Mouse (Mus musculus): Measurements from ENCODE around the gene Mxra8. TPM values are rescaled to one million over a fixed set of nuclear protein-coding genes. Genes with fewer than 3 reads are reported as not detected.
A peak's percentile ranks its signal among the peaks of the same experiment; 100 is the strongest.

Mxra8 gene
- polyA plus RNA-seq, 1 experiment from 2014 or later = 32.5 TPM

DNA sequence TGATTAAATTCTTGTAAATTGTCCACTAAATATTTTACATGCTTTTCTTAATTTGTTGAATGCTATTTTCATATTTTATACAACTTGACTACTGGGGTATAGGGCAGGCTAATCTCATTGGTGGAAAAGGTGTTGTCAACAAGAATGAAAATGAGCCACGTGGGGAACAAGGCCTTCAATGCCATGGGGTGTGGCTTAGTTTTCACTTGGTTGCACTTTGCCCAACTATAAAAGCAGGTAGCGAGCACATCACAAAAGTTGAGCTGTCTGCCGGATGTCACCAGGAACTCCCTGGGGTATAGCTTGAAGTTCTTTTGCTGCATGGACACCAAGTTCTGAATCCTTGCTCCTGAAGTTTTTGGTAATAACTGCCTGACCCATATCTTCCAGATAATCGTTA is 21.9 kb upstream of the Mxra8 start:
- H3K9ac ChIP-seq = no peak overlapping the region
- peaks cover 22% of the 10 kb centered on the region for H3K4me1 ChIP-seq (replicated peaks)
- H3K4me2 ChIP-seq = no peak overlapping the region
- 73% methylated on average over 4 of the region's 4 CpGs for WGBS
- H3K27me3 ChIP-seq = no peaks in the 10 kb centered on the region
- no peak overlapping the region for H3K4me3 ChIP-seq
- no peak for ATAC-seq (ENCODE audit: low FRiP score, low read depth)
- H3K27ac ChIP-seq (replicated peaks) = no peak overlapping the region
- no peaks in the 10 kb centered on the region for H3K9me3 ChIP-seq
- H3K36me3 ChIP-seq = peaks cover 74% of the 10 kb centered on the region

DNA sequence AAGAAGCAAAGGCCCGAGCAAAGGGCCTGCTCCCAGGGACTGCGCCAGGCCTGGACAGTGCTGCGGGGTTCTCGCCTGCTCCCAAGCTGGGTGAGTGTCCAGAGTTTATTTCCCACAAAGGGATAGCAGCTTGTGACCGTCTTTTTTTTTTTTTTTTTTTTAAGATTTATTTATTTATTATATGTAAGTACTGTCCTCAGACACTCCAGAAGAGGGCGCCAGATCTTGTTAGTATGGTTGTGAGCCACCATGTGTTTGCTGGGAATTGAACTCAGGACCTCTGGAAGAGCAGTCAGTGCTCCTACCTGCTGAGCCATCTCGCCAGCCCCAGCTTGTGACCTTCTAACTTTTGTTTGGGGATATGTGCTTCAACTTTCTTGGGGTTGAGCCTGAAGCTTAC is 18.5 kb upstream of the Mxra8 start:
- H3K4me2 ChIP-seq = no peak overlapping the region
- no peaks in the 10 kb centered on the region for H3K4me1 ChIP-seq (replicated peaks)
- no peak overlapping the region for H3K4me3 ChIP-seq
- H3K27me3 ChIP-seq = no peaks in the 10 kb centered on the region
- H3K36me3 ChIP-seq = peaks cover 94% of the 10 kb centered on the region
- 75% methylated on average over 7 of the region's 7 CpGs for WGBS
- H3K9me3 ChIP-seq = no peaks in the 10 kb centered on the region
- no peak for ATAC-seq (ENCODE audit: low FRiP score, low read depth)
- H3K27ac ChIP-seq (replicated peaks) = no peak overlapping the region
- no peak overlapping the region for H3K9ac ChIP-seq

DNA sequence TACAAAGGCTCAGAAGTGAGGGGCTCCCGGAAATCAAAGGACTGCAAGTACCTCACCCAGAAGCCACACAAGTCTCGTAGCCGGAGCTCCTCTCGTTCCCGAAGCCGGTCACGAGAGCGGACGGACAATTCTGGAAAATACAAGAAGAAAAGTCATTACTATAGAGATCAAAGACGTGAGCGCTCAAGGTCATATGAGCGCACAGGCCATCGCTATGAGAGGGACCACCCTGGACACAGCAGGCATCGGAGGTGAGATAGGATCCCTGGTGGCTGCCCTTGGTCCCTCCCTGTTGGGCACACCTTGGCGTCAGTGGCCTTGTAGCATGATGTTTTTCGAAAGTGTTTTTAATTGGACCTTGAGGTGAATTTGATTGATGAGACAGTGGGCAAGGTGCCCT is 16.0 kb upstream of the Mxra8 start:
- ATAC-seq (ENCODE audit: low FRiP score, low read depth) = no peak
- 95% methylated on average over 16 of the region's 16 CpGs for WGBS
- H3K4me1 ChIP-seq (replicated peaks) = no peaks in the 10 kb centered on the region

DNA sequence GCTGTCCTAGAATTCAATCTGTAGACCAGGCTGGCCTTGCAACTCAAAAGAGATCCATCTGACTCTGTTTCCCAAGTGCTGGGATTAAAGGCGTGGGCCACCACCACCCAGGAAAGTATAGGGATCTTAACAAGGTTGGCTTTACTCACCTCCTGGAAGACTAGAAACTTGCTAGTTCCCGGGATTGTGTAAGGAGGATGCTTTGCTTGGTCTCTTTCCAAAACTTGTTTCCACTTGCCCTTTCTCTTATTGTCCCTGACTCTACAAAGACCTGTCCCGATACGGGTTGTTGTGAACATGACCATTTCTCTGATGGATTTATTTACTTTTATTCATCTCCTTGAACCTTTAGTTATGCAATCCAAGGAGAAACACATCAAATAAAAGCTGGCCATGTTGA is 9.6 kb upstream of the Mxra8 start:
- no peak overlapping the region for H3K27ac ChIP-seq (replicated peaks)
- H3K4me3 ChIP-seq = no peak overlapping the region
- no peak overlapping the region for H3K9ac ChIP-seq
- 92% methylated on average over 4 of the region's 4 CpGs for WGBS
- H3K4me2 ChIP-seq = no peak overlapping the region
- no peaks in the 10 kb centered on the region for H3K9me3 ChIP-seq
- peaks cover 23% of the 10 kb centered on the region for H3K36me3 ChIP-seq
- no peak for ATAC-seq (ENCODE audit: low FRiP score, low read depth)
- no peaks in the 10 kb centered on the region for H3K27me3 ChIP-seq
- peaks cover 24% of the 10 kb centered on the region for H3K4me1 ChIP-seq (replicated peaks)

More for the DNA sequence above, 16.0 kb upstream of the Mxra8 start:
- no peaks in the 10 kb centered on the region for H3K27me3 ChIP-seq
- no peak overlapping the region for H3K4me3 ChIP-seq
- no peak overlapping the region for H3K4me2 ChIP-seq
- no peak overlapping the region for H3K9ac ChIP-seq
- no peak overlapping the region for H3K27ac ChIP-seq (replicated peaks)
- H3K9me3 ChIP-seq = no peaks in the 10 kb centered on the region
- H3K36me3 ChIP-seq = peaks cover 85% of the 10 kb centered on the region

DNA sequence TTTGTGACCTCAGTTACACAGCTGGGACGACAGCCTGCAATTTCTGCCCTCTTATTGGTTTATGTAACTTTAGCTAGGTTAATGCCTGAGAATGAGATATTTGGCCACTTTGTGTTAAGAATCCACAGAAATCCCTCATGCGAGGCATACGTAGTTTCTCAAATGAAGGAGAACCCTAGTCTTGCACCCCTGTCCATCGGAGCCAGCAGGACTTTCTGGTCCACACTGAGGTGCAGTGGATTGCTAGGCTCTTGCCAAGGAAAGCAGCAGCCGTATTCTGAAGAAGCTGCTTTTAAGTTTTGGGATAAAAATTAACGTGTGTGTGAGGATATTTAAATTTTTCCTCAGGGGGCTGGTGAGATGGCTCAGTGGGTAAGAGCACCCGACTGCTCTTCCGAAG is 8.9 kb upstream of the Mxra8 start:
- Histone ChIP-seq H3K4me3 (peak overlapping the region; percentile 85), H3K4me1 (replicated peaks) (peaks cover 24% of the 10 kb centered on the region), H3K9ac (no peak overlapping the region; the same call in 1 of the 2 replicates), H3K36me3 (peaks cover 16% of the 10 kb centered on the region), H3K27me3 (no peaks in the 10 kb centered on the region), H3K4me2 (peak overlapping the region; percentile 75), H3K9me3 (no peaks in the 10 kb centered on the region), H3K27ac (replicated peaks) (peak overlapping the region; percentile 92; the same call in 1 of the 2 replicates)
- no peak for ATAC-seq (ENCODE audit: low FRiP score, low read depth)
- WGBS = 58% methylated on average over 8 of the region's 8 CpGs

DNA sequence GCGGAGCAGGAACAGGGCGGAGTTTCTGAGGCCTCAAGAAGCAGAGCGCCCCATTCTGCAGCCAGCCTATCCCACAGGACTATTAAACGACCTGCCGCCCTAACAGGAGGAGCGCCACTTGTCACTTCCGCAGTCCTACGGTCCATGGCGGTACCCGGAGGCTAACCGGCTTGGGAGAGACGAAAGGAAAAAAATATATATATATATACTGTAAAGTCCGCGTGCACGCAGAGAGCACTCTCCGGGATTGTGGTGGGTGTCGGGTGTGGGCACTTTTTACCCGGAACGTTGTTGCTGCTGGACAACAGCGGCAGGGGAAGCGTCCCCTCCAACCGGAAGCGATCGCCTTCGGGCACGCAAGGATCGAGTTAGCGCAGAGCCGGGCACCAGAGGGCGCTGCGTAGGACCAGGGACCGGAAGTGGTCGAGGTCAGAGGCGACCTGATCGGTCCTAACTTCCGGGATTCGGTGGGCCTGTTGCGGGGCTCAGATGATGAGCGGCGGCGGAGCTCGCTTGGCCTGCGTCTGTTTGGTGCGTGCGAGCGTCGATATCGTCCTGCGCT is 8.2 kb upstream of the Mxra8 start, which contains the start of gene Aurkaip1:
Aurkaip1 (plus strand) TSS at position 68 of the 562 bp plus-strand sequence.
- ATAC-seq (ENCODE audit: low FRiP score, low read depth) = peak; percentile 94
- WGBS = under 1% methylated on average over 49 of the region's 49 CpGs

DNA sequence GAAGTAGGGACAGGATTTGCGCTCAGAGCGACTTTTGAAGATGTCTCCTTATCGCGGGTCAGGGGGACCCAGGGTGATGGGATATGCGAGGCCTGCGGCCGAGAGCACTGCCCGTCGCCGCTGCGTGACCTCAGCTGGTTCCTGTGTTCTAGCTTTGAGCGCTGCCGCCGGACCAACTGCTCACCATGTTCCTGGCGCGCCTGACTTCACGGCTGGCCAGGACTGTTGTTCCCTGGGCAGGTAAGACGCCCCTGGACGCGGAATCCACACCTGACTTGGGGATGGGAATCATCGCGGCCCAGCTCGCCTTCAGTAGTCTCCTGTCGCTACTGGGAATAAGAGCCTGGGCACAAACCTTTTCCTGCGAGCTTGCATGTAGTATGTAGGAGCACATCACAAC is 7.6 kb upstream of the Mxra8 start:
- Histone ChIP-seq H3K9me3 (no peaks in the 10 kb centered on the region), H3K27me3 (no peaks in the 10 kb centered on the region), H3K36me3 (peaks cover 10% of the 10 kb centered on the region), H3K27ac (replicated peaks) (peak overlapping the region; percentile 92), H3K4me2 (peak overlapping the region; percentile 75), H3K4me1 (replicated peaks) (peaks cover 24% of the 10 kb centered on the region), H3K9ac (peak overlapping the region; percentile 86), H3K4me3 (peak overlapping the region; percentile 85)
- 2% methylated on average over 25 of the region's 25 CpGs for WGBS
- ATAC-seq (ENCODE audit: low FRiP score, low read depth) = peak; percentile 47

More for the DNA sequence above, 8.2 kb upstream of the Mxra8 start, which contains the start of gene Aurkaip1:
- Histone ChIP-seq H3K9me3 (no peaks in the 10 kb centered on the region), H3K4me2 (peak within 1 kb of the TSS; percentile 75), H3K9ac (peak within 1 kb of the TSS; percentile 86), H3K36me3 (peaks cover 14% of the 10 kb centered on the region), H3K4me1 (replicated peaks) (peaks cover 24% of the 10 kb centered on the region), H3K4me3 (peak within 1 kb of the TSS; percentile 85), H3K27me3 (no peaks in the 10 kb centered on the region), H3K27ac (replicated peaks) (peak within 1 kb of the TSS; percentile 92)

DNA sequence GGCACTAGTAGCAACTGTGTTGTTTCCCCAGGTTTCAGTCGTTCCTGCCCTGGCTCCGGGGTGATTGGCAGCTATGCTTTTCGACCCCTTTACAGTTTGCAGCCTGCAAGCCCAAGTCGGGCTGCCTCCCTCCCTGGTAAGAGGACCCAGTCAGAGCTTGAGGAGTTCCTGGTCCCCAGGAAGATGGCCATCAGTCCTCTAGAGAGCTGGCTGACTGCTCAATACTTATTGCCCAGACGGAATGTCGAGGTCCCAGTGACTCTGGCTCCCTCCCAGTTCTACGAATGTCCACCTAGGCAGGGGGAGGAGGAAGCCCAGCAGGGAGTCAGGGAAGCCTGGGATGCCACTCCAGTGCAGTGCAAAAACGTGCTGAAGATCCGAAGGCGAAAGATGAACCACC is 7.2 kb upstream of the Mxra8 start:
- Histone ChIP-seq H3K4me1 (replicated peaks) (peaks cover 24% of the 10 kb centered on the region), H3K27ac (replicated peaks) (no peak overlapping the region), H3K4me2 (peak overlapping the region; percentile 75), H3K9me3 (no peaks in the 10 kb centered on the region), H3K4me3 (peak overlapping the region; percentile 85), H3K27me3 (no peaks in the 10 kb centered on the region), H3K36me3 (peaks cover 5% of the 10 kb centered on the region), H3K9ac (peak overlapping the region; percentile 86)
- WGBS = 59% methylated on average over 10 of the region's 10 CpGs
- ATAC-seq (ENCODE audit: low FRiP score, low read depth) = no peak

DNA sequence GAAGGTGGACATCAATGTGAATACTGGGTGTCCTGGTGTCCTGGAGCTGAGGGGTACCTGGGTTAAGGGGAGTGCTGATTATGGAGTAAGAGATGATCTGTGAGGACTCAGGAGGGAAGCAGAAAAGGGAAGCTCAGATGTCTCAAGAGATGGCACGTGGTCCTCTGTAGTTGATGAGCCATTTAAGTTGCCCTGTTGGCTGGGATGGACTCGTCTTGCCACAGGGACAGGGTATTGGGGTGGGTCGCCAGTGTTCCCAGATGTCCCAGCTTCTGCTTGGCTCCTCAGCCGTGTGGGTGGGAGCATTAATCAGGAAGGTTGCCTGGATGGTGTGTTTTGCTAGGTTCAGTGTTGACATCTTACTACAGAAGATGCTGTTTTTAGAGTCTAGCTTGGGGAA is 6.2 kb upstream of the Mxra8 start:
- no peak overlapping the region for H3K4me3 ChIP-seq
- H3K27me3 ChIP-seq = no peaks in the 10 kb centered on the region
- H3K36me3 ChIP-seq = no peaks in the 10 kb centered on the region
- 96% methylated on average over 4 of the region's 4 CpGs for WGBS
- H3K27ac ChIP-seq (replicated peaks) = no peak overlapping the region
- no peak for ATAC-seq (ENCODE audit: low FRiP score, low read depth)
- H3K9ac ChIP-seq = no peak overlapping the region
- no peaks in the 10 kb centered on the region for H3K9me3 ChIP-seq
- no peak overlapping the region for H3K4me2 ChIP-seq
- H3K4me1 ChIP-seq (replicated peaks) = peaks cover 24% of the 10 kb centered on the region

DNA sequence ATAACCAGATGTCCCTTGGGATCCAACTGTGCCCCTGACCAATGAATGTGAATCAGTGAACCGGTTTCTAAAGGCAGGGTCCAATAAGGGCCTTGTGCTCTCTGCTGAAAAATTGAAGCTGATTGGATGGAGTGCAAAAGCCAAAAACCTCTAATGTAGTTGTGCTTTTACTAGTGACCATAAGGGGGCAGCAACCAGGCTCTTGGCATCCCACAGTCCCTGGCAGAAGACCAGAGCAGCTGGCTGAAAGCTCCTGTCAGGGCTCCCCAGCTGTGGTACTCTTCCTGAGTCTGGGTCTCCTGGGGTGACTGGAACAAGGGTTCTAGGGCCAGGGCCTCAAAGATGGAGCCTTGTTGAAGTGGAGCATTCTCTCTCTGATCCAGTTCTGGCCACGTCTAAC is 5.6 kb upstream of the Mxra8 start:
- Histone ChIP-seq H3K4me3 (peak overlapping the region; percentile 5), H3K4me2 (no peak overlapping the region), H3K4me1 (replicated peaks) (peaks cover 24% of the 10 kb centered on the region), H3K36me3 (no peaks in the 10 kb centered on the region), H3K9ac (no peak overlapping the region), H3K27me3 (no peaks in the 10 kb centered on the region), H3K27ac (replicated peaks) (peak overlapping the region; percentile 61), H3K9me3 (no peaks in the 10 kb centered on the region)
- peak; percentile 12; the same call in 1 of the 2 replicates for ATAC-seq (ENCODE audit: low FRiP score, low read depth)
- WGBS = 23% methylated on average over 2 of the region's 2 CpGs

DNA sequence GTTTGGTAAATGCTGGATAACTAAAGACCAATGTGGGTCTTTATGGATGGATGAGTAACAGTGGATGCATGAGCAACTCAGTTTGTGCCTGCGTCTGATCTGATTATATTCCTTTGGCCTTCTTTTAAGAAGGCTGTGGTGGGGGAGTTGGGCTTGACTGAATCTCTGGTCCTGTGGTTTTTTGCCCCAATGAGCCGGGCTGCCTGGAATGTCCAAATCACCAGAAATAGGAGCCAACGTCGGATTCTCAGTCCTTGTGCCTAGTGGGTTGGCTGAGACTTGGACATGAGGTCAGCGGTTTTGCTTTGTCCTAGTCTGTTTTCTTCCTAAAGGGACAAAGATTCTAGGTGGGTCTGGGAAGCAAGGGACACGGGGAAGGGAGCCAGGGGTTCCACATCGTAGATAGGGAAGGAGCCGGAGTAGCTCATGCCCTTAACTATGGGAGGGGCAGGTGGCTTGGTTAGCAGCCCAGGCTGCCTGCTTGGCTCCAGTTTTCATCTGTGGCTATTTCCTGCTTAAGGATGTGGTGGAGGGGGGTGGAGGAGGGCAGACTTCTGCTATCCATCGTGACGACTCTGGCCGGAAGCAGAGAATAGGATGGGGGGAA is 2.0 kb upstream of the Mxra8 start:
- Histone ChIP-seq H3K27me3 (peaks cover 6% of the 10 kb centered on the region), H3K27ac (replicated peaks) (no peak overlapping the region), H3K4me2 (no peak overlapping the region), H3K9me3 (no peaks in the 10 kb centered on the region), H3K9ac (no peak overlapping the region), H3K36me3 (no peaks in the 10 kb centered on the region), H3K4me3 (no peak overlapping the region), H3K4me1 (replicated peaks) (peaks cover 33% of the 10 kb centered on the region)
- no peak for ATAC-seq (ENCODE audit: low FRiP score, low read depth)
- WGBS = 85% methylated on average over 11 of the region's 11 CpGs

DNA sequence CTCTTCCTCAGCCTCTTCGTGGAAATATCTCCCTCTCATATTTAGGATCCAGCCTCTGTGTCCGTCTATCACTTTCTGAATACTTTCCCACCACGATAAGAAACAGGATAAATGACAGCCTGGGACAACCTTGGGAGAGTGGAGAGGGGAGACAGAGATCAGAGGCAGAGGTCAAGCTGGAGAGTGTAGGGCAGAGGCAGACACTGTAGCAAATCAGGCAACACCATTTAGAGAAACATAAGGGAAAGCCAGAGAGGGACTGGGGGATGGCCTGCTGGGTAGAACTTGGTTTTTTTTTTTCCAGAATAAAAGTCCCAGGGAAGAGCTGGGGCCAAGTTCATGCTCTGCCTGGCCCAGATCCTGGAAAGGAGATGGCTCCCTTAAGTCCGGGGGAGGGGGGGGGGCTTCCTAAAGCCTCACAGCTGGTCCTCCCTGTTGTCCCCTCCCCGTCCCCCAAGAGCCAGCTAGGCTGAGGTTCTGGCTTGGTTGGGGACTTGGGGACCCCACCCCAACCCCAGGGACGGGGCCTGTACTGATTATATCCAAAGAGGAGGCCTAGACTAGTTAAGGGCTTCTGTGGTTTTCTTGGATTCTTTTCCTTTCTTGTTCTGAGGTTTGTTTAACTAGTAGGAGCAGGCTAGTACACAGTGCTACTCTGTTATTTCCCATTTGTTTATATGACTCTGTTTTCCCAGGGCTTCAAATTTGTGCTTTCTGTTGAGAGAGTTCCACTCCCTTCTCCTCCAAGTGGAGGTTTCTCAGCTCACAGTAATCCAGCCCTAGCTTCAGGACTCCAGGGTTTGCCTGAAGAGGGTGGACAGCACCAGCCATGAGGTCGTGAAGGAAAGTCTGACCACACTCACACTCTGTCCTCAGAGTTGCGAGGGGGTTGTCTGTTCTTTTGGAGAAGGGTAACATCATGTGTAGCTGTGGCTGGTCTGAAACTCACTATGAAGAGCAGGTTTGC is 1.0 kb upstream of the Mxra8 start:
- no peak for ATAC-seq (ENCODE audit: low FRiP score, low read depth)
- Histone ChIP-seq H3K27ac (replicated peaks) (no peak overlapping the region; the same call in 1 of the 2 replicates), H3K27me3 (peaks cover 6% of the 10 kb centered on the region), H3K9ac (no peak overlapping the region), H3K9me3 (no peaks in the 10 kb centered on the region), H3K4me3 (no peak overlapping the region), H3K4me2 (no peak overlapping the region), H3K4me1 (replicated peaks) (peaks cover 23% of the 10 kb centered on the region), H3K36me3 (no peaks in the 10 kb centered on the region)
- WGBS = 65% methylated on average over 8 of the region's 8 CpGs
